Mouse (Mus musculus): ENCODE data around the gene Celsr3. TPM values are rescaled to one million over a fixed set of nuclear protein-coding genes. Genes with fewer than 3 reads are reported as not detected.

Gene Celsr3
- total and polyA plus RNA-seq, 3 experiments = 2.2 to 4.9 (median 2.3) TPM

DNA sequence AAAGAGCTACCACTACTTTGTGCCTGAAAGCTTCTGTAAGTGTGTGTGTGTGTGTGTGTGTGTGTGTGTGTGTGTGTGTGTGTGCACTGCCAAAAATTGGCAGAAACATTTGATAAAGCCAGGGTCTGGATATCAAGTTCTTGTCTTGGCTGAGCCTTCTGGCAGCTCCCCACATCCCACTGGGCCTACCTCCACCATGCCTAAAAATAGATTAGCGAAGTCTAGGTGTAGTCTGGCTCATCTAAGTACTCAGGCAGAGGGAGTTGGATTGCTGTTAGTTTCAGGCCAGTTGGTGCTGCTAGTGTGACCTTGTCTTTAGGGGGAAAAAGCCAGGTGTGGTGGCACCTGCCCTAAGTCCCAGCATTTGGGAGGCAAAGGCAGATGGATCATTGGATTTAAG lies 19.3 kb upstream of the Celsr3 start:
- no peak for DNase-seq

GRCm38 (mm10) chr9:108807674-108808073 lies 18.4 kb upstream of the Celsr3 start:
- DNase-seq = no peak

GRCm38 (mm10) chr9:108808163-108808665 lies 17.9 kb upstream of the Celsr3 start, which contains the start of gene Nckipsd:
Gene Nckipsd (plus strand): TSS chr9:108808368.
- DNase-seq = peak; percentile 97

- peak; percentile 35 for DNase-seq
Observed at GRCm38 (mm10) chr9:108809188-108809587, 16.9 kb upstream of the Celsr3 start.

GRCm38 (mm10) chr9:108809723-108810122 lies 16.4 kb upstream of the Celsr3 start:
- DNase-seq = no peak

DNA sequence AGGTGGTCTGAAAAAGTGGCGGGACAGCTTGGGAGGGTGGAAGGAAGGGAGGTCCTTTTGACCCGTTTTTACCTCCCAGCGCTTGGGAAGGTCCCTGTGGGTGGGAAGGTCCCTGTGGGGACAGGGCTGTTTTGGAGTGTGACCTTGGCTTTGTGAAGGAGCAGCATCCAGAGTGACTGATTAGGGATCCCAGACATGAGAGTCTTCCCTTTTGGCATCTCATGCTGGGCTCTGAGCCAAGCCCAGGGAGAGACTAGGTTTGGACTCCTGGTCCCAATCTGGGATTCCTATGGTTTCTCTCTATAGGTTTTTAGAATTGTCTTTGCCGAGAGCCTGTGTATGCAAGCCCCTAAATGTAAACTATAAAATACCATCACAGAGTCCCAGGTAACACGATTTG lies 15.6 kb upstream of the Celsr3 start:
- DNase-seq = no peak

GRCm38 (mm10) chr9:108815557-108815956 lies 10.6 kb upstream of the Celsr3 start:
- DNase-seq = no peak

DNA sequence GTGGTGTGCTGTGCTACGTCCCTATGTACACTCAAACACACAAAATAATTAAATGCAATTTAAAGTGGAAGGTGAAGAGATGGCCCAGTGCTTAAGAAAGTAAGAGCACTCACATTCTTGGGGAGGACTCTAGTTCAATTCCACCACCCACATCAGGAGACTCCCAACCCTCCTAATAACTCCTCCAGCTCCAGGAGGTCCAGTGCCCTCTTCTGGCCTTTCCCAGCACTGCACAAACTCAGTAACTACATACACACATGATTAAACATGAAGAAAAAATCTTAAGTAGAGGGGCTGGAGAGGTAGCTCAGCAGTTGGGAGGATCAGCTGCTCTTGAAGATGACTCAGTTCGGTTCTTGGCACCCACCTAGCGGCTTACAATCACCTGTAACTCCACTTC lies 6.6 kb upstream of the Celsr3 start:
- peak; percentile 54 for DNase-seq

GRCm38 (mm10) chr9:108820077-108820476 lies 6.0 kb upstream of the Celsr3 start:
- no peak for DNase-seq

DNA sequence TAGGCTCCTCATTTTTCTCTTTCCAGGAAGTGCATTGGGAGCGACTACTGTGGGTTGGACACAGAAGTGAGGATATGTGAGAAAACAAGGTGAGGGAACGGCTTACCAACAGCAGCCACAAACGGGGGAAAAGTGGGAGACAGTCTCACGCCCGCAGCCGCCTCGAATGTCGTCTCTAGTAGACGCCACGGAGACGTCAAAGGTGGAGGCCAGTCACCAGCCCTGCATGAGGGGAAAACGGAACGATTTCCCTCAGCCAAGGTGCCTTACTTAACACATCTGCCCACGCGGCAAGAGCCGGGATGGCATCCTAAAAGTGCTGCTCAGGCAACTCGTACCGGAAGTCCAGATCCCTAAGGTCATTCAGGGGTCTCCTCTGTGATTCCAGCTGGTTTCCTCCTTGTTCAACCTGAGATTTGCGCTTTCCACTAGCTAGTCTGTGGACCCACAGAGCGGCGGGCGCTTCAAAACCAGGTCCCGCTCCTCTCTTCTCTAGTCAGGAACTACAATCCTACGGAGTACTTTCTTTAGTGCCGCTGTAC lies 1.9 kb upstream of the Celsr3 start:
- DNase-seq = no peak

DNA sequence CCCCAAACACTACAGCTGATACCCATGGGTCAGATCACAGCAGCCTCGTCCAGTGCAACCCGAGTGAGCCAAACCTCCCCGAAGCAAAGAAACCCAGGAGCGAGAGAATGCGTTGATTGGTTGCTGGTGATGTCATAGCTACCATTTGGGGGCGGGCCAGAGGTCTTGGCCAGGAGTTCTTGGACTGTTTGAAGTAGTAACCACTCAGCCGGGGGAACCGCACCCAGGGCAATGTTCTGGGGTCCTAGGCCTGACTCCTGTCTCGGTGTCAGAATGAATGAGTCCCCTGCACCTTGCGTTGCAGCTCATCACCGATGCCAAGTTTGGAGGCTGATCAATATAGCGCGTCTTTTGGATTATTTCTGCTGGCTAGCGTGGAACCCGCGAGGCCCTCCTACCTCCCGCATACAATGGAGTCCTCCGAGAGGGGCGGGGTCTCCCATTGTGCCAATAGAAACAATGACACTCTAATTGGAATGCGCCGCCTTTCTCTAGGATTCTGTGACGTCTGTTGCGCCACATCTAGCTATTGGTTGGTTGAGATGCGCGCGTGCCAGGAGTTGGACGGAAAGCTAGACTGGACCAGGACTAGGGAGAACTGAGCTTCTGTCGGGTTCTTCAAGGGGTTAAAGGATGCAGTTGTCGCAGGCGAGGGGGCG lies 1.2 kb upstream of the Celsr3 start:
- peak; percentile 42 for DNase-seq

GRCm38 (mm10) chr9:108826700-108827340 lies 700 bp downstream of the Celsr3 start:
- DNase-seq = peak; percentile 84

GRCm38 (mm10) chr9:108827454-108827853 lies 1.3 kb downstream of the Celsr3 start:
- DNase-seq = no peak

DNA sequence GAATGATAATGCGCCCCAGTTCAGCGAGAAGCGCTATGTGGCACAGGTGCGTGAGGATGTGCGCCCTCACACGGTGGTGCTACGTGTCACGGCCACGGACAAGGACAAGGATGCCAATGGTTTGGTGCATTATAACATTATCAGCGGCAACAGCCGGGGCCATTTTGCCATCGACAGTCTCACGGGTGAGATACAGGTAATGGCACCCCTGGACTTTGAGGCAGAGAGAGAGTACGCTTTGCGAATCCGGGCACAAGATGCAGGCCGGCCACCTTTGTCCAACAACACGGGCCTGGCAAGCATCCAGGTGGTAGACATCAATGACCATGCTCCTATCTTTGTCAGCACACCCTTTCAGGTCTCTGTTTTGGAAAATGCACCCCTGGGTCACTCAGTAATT lies 1.8 kb downstream of the Celsr3 start:
- DNase-seq = no peak

DNA sequence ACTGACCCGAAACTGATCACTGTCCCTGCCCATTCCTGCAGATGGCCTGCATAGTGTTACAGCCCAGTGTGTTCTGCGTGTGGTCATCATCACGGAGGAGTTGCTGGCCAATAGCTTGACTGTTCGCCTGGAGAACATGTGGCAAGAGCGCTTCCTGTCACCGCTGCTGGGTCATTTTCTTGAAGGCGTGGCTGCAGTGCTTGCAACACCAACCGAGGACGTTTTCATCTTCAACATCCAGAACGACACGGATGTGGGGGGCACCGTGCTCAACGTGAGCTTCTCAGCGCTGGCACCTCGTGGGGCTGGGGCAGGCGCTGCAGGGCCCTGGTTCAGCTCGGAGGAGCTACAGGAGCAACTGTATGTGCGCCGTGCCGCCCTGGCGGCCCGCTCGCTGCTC lies 5.5 kb downstream of the Celsr3 start:
- DNase-seq = peak; percentile 39

- DNase-seq = peak; percentile 96
Observed at GRCm38 (mm10) chr9:108832390-108833108, 6.4 kb downstream of the Celsr3 start.

DNA sequence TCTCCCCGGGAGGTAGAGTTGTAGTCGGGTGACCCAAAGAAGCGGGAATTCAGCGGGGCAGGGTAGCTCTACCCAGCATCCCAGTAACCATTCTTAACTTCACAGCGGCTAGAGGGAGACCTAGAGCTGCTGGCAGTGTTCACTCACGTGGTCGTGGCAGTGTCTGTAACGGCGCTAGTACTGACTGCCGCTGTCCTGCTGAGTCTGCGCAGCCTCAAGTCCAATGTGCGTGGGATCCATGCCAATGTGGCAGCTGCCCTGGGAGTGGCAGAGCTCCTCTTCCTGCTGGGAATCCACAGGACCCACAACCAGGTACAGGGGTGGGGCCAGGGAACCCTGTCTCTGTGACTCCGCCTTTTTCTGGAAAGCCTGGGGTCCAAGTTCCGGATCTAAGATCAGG lies 16.9 kb downstream of the Celsr3 start:
- DNase-seq = peak; percentile 58

- DNase-seq = peak; percentile 56
Observed at GRCm38 (mm10) chr9:108845390-108845789, 19.3 kb downstream of the Celsr3 start.

GRCm38 (mm10) chr9:108847374-108847773 lies 21.3 kb downstream of the Celsr3 start:
- peak; percentile 33 for DNase-seq

GRCm38 (mm10) chr9:108848419-108848818 lies 22.3 kb downstream of the Celsr3 start:
- no peak for DNase-seq

DNA sequence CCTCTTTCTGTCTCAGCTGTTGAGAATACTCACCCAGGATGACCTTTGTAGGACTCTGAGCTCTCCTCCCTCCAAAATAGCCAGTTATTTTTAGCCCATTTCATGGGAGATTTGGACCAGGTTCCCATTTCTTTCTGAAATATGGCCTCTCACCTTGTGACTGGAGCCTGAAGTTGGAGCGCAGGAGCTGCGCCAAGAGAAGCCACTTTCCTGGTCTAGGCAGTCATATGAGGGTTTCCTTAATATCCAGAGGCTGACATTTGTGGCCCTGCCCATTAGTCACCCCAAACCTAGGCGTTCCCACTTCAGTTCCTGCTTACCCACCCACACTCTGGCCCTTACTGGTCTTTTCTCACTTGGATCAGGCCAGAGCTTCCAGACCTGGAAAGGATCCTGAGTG lies 26.9 kb downstream of the Celsr3 start, which contains the start of gene Slc26a6:
TSS of gene Slc26a6 (plus strand) at position 308 of the 400 bp plus-strand sequence.
- no peak for DNase-seq

DNA sequence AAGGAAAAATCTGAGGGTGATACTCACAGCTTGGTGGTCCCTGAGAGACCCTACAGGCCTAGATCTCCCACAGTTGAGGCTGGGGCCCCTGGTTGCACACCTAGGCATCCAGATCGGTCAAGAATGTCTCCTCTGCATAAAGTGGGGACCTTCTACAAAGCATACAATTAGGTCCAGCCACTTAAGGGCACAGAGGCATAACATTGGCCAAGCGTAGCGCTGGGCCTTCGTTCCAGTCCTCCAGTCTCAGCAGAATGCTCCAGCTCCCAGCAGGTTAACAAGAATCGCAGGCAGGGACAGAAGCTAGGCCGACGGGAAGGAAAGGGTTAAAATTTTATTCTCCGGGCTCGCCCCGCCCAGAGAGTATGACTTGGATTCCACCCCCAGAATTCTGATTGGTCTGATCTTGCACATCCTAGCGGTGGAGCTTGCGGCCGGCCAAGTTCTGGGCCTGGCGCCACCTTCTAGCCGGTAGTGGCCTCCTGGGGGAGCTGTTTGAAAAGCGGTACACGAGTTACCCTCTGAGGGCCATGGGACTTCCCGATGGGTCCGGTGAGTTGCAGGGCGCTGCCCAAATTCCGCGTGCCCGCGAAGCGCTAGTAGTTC lies 27.6 kb downstream of the Celsr3 start:
- peak; percentile 97 for DNase-seq

Data from adrenal gland, adult 2 months (tissue).